Mouse (Mus musculus): ENCODE data around the gene Tomm20. TPM values are rescaled to one million over a fixed set of nuclear protein-coding genes. Genes with fewer than 3 reads are reported as not detected.
A peak's percentile ranks its signal among the peaks of the same experiment; 100 is the strongest.
"Not testable (repeated sequence)": the region's sequence is repeated elsewhere in the genome, so short reads cannot be mapped to it uniquely, and the experiment has no call there.

Gene Tomm20
- polyA plus RNA-seq (2016; fragmentation: Nextera tagmentation; extraction: Ambion mirVana) = 217 and 222 TPM in 2 replicates

DNA sequence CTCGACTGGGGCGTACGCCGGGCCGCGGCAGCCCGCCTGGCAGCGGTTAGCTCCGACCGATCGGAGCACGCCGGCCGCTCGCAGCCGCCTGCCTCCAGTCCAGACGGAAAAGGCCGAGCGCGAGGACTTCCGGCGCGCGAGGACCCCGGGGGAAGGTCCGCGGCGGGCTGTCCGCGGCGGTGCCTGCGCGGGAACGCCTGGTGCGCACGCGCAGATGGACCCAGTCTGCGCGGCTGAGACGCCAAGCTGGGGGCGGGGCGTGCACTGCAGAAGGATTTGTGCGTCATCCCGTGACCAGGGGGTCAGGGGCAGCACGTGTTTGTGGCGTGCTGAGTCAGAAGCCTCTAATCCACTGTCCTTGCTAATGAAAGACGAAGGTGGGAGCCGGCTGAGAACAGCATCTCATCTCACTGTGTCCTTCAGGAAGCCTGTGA lies at the start of gene Tomm20:
TSS of gene Tomm20 (minus strand) at position 115 of the 434 bp plus-strand sequence.
- H3K4me1 ChIP-seq (replicated peaks) = peaks cover 16% of the 10 kb centered on the region
- peak within 1 kb of the TSS; percentile 93 for H3K27ac ChIP-seq
- H3K9ac ChIP-seq (replicated peaks) = peak within 1 kb of the TSS; percentile 94
- H3K36me3 ChIP-seq = peaks cover 33% of the 10 kb centered on the region
- peak within 1 kb of the TSS; percentile 94 for H3K4me3 ChIP-seq (replicated peaks)
- no peaks in the 10 kb centered on the region for H3K9me3 ChIP-seq
- H3K27me3 ChIP-seq = no peaks in the 10 kb centered on the region
- peak within 1 kb of the TSS; percentile 92 for H3K4me2 ChIP-seq
- peak; percentile 88 for ATAC-seq (ENCODE audit: insufficient number of reproducible peaks, insufficient read depth, low FRiP score, low TSS enrichment, low read depth)
- under 1% methylated on average over 48 of the region's 48 CpGs for WGBS

DNA sequence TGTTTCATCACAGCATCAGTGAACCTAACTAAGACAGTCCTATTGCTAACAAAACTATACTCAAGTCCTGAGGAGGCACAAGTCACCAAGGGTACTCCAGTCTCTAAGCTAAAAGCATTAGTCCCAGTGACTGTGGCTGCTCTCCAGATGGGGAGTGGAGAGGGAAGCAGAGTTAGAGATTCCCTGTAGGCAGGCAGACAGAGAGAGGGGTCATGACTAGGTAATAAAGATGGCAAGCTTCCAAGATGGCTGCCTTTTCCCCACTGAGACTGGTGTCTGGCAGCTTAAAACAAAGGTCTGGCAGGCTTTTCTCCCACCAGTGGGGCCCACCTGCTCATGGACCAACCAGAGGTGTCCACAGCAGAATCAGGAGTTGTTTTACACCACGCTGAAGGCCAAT lies 48.9 kb upstream of the Tomm20 start:
- no peak for ATAC-seq (ENCODE audit: insufficient number of reproducible peaks, insufficient read depth, low FRiP score, low TSS enrichment, low read depth)
- 75% methylated on average over 1 of the region's 1 CpGs for WGBS
- Histone ChIP-seq H3K4me2 (no peak overlapping the region), H3K4me1 (replicated peaks) (no peaks in the 10 kb centered on the region), H3K36me3 (no peaks in the 10 kb centered on the region), H3K27me3 (no peaks in the 10 kb centered on the region), H3K4me3 (replicated peaks) (no peak overlapping the region), H3K9me3 (no peaks in the 10 kb centered on the region), H3K9ac (replicated peaks) (no peak overlapping the region), H3K27ac (no peak overlapping the region)

DNA sequence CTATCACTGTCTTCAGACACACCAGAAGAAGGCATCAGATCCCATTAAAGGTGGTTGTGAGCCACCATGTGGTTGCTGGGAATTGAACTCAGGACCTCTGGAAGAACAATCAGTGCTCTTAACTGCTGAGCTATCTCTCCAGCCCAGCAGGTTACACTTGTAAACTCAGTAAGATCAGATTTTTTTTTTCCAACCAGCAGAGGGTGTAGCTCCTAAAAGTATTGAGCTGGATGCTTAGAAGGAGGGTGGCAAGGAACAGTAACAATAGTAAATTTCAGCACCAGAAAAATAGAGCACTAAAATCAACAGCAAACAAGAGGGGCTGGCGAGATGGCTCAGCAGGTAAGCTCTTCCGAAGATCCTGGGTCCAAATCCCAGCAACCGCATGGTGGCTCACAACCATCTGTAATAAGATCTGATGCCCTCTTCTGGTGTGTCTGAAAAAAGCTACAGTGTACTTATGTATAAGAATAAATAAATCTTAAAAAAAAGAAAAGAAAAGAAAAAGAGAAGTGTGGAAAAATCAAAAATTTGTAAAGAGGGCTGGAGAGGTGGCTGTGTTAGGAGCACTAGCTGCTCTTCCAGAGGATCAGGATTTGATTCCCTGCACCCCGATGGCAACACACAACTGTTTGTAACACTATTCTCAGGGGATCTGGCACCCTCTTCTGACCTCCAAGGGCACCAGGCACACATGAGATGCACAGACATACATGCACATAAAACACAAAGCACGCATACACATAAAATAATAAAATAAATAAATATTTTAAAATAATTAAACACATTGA lies 43.9 kb upstream of the Tomm20 start:
- WGBS = 78% methylated on average over 5 of the region's 5 CpGs

DNA sequence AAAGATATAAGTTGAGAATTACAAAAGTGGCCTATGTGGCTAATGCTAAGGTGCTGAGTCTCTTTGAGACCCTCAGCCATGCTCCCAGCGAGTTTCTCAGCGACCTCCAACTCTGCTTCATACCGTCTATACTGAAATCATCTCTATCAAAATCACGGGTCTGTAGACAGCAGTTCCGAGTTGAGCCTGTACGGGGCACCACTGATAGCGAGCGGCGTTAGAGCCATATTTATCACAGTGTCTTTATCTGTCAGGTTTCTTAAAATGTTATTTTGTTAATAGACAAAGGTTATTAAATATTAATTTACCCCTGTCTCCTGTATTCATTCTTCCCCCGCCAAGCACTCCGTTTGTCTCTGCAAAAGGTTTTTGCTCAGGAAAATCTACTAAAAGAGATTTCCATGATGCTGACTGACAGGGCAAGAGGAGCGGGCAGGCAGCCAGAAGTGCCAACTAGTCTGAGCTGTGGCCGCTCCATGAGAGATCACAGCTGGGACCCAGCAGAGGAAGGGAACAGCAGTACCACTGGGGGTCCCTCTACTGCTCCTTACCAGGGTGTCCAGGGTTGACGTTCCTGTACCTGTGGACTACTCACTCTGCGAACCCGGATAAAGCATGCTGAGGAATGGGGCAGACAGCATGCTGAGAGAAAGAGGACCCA lies 42.8 kb upstream of the Tomm20 start:
- Histone ChIP-seq H3K4me1 (replicated peaks) (no peaks in the 10 kb centered on the region), H3K4me3 (replicated peaks) (no peak overlapping the region), H3K27ac (no peak overlapping the region), H3K27me3 (no peaks in the 10 kb centered on the region), H3K36me3 (no peaks in the 10 kb centered on the region), H3K9me3 (no peaks in the 10 kb centered on the region), H3K4me2 (no peak overlapping the region), H3K9ac (replicated peaks) (no peak overlapping the region)
- no peak for ATAC-seq (ENCODE audit: insufficient number of reproducible peaks, insufficient read depth, low FRiP score, low TSS enrichment, low read depth)
- WGBS = 68% methylated on average over 16 of the region's 16 CpGs

More for the DNA sequence above, 43.9 kb upstream of the Tomm20 start:
- Histone ChIP-seq H3K4me3 (replicated peaks) (no peak overlapping the region), H3K9me3 (no peaks in the 10 kb centered on the region), H3K9ac (replicated peaks) (no peak overlapping the region), H3K4me2 (no peak overlapping the region), H3K4me1 (replicated peaks) (no peaks in the 10 kb centered on the region), H3K36me3 (no peaks in the 10 kb centered on the region), H3K27ac (no peak overlapping the region), H3K27me3 (no peaks in the 10 kb centered on the region)
- no peak for ATAC-seq (ENCODE audit: insufficient number of reproducible peaks, insufficient read depth, low FRiP score, low TSS enrichment, low read depth)

DNA sequence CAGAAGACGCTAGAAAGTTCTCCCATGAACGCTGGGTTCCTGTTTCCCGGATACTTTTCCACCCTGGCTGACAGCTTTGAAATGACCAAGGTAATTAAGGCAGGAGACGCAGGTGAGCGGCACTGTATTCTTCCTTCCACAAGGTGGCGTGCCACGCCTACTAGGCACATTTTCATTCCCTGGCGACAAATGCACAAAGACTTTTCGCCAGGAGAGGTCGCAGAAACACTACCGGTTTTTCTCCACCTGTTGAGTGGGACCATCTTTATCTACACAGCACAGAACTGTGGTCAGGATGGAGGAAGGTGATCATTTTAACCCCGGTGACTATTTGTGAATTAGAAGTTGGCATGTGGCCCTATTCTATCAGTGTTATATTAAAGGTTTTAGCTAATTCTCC lies 40.9 kb upstream of the Tomm20 start:
- H3K36me3 ChIP-seq = no peaks in the 10 kb centered on the region
- H3K4me3 ChIP-seq (replicated peaks) = no peak overlapping the region
- no peak overlapping the region for H3K27ac ChIP-seq
- no peaks in the 10 kb centered on the region for H3K9me3 ChIP-seq
- H3K27me3 ChIP-seq = no peaks in the 10 kb centered on the region
- no peak overlapping the region for H3K9ac ChIP-seq (replicated peaks)
- 3% methylated on average over 12 of the region's 12 CpGs for WGBS
- ATAC-seq (ENCODE audit: insufficient number of reproducible peaks, insufficient read depth, low FRiP score, low TSS enrichment, low read depth) = 0 out of 2 replicates have a peak, but pooled peaks have one; percentile 42
- H3K4me2 ChIP-seq = no peak overlapping the region
- no peaks in the 10 kb centered on the region for H3K4me1 ChIP-seq (replicated peaks)

DNA sequence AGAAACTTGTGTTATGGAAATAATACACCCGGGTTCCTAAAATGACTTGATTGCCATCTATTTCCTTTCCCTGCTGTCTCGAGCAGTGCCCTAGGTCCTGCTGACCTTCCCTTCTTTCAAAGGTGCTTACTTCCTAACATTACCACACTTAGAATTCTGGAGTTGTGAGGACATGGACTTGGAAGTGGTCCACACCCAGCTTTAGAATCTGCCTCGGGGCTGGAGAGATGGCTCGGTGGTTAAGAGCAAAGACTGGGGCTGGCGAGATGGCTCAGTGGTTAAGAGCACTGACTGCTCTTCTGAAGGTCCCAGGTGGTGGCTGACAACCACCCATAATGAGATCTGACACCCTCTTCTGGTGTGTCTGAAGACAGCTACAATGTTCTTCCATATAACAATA lies 34.4 kb upstream of the Tomm20 start:
- H3K4me1 ChIP-seq (replicated peaks) = no peaks in the 10 kb centered on the region
- no peaks in the 10 kb centered on the region for H3K36me3 ChIP-seq
- no peaks in the 10 kb centered on the region for H3K9me3 ChIP-seq
- no peak overlapping the region for H3K27ac ChIP-seq
- peaks cover 14% of the 10 kb centered on the region for H3K27me3 ChIP-seq
- no peak overlapping the region for H3K9ac ChIP-seq (replicated peaks)
- no peak overlapping the region for H3K4me3 ChIP-seq (replicated peaks)
- 68% methylated on average over 5 of the region's 5 CpGs for WGBS
- H3K4me2 ChIP-seq = no peak overlapping the region
- ATAC-seq (ENCODE audit: insufficient number of reproducible peaks, insufficient read depth, low FRiP score, low TSS enrichment, low read depth) = no peak

DNA sequence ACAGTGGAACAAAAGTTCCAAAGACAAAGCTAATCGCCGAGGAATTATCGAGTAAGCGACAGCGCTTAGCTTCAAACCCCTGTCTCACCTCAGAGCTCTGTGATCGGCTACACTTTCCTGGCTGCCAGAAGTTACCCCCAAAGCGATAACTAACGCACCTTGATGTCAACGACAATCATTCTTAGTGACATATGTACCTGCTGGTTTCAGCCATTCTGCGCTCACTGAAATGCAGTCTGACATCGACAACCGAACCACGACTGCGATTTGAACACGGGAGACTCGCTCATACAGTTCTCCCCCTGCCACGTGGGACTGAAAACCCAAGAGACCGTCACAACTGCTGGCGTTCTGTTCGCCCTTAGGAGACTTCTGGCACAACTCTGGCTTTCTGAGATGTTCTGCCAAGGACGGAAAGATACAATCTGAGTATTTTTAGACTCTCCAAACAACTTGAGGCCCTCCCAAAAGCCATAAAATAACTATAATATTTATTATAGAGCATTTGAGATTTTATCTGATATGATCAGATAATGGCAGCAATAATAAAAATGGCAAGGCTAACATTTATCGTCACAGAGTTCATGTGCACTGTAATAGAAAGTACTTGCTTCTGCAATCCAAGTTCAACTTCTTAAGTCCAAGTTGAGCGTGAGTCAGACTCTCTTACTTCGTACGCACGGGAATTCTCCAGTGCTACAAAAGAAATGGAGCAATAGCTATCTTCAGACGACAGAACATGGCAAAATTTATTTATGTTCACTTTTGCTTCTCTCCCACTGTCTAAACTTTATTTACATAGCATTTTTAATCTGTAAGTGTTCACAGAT lies 33.7 kb upstream of the Tomm20 start:
- Histone ChIP-seq H3K9me3 (no peaks in the 10 kb centered on the region), H3K36me3 (no peaks in the 10 kb centered on the region), H3K27me3 (peaks cover 14% of the 10 kb centered on the region), H3K4me2 (peak overlapping the region; percentile 52), H3K27ac (no peak overlapping the region), H3K4me1 (replicated peaks) (no peaks in the 10 kb centered on the region), H3K4me3 (replicated peaks) (peak overlapping the region; percentile 39), H3K9ac (replicated peaks) (no peak overlapping the region; the same call in 1 of the 2 replicates)
- ATAC-seq (ENCODE audit: insufficient number of reproducible peaks, insufficient read depth, low FRiP score, low TSS enrichment, low read depth) = no peak
- WGBS = 24% methylated on average over 27 of the region's 27 CpGs

DNA sequence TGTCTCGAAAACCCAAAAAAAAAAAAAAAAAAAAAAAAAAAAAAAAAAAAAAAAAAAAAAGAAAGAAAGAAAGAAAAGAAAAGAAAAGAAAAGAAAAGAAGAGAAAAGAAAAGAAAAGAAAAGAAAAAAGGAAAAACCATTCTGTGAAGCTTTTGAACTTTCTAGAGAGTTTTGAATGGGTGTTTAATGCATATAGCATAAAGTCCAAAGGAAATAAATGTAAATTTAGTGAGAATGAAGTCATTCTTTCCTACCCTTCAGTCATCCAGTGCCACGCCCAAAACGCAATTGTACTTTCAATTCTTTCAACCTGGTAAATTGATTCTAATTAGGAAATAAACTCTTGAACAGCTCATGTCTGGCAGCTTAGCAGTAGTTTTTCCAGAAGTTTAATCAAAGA lies 32.9 kb upstream of the Tomm20 start:
- peak overlapping the region; percentile 39 for H3K4me3 ChIP-seq (replicated peaks)
- H3K9ac ChIP-seq (replicated peaks); H3K27ac ChIP-seq; H3K4me1 ChIP-seq (replicated peaks); H3K9me3 ChIP-seq; ATAC-seq (ENCODE audit: insufficient number of reproducible peaks, insufficient read depth, low FRiP score, low TSS enrichment, low read depth); H3K36me3 ChIP-seq: not testable (repeated sequence)
- H3K4me2 ChIP-seq = peak overlapping the region; percentile 52
- 43% methylated on average over 2 of the region's 3 CpGs for WGBS
- peaks cover 14% of the 10 kb centered on the region for H3K27me3 ChIP-seq

DNA sequence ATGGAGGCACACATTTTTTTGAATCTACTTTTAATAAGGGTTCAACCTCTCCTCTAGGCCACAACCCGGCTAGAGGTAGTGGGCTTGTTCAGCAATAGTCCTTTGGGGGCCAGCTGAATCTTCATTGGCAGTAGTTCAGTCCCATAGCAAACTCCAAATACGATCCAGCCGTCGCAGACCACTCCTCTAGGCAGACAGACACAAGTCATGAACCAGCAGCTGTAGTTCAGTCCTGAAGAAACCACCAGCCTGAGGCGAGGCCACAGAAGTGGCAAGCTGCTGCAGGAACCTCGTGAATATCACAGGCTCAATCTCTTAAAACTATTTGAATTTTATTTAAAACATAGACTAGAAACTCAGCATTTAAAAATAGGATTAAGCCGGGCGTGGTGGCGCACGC lies 32.4 kb upstream of the Tomm20 start:
- ATAC-seq (ENCODE audit: insufficient number of reproducible peaks, insufficient read depth, low FRiP score, low TSS enrichment, low read depth) = no peak
- Histone ChIP-seq H3K4me3 (replicated peaks) (no peak overlapping the region), H3K4me2 (no peak overlapping the region), H3K4me1 (replicated peaks) (no peaks in the 10 kb centered on the region), H3K27ac (no peak overlapping the region), H3K9me3 (no peaks in the 10 kb centered on the region), H3K9ac (replicated peaks) (no peak overlapping the region), H3K36me3 (no peaks in the 10 kb centered on the region), H3K27me3 (peaks cover 14% of the 10 kb centered on the region)
- 77% methylated on average over 10 of the region's 10 CpGs for WGBS

DNA sequence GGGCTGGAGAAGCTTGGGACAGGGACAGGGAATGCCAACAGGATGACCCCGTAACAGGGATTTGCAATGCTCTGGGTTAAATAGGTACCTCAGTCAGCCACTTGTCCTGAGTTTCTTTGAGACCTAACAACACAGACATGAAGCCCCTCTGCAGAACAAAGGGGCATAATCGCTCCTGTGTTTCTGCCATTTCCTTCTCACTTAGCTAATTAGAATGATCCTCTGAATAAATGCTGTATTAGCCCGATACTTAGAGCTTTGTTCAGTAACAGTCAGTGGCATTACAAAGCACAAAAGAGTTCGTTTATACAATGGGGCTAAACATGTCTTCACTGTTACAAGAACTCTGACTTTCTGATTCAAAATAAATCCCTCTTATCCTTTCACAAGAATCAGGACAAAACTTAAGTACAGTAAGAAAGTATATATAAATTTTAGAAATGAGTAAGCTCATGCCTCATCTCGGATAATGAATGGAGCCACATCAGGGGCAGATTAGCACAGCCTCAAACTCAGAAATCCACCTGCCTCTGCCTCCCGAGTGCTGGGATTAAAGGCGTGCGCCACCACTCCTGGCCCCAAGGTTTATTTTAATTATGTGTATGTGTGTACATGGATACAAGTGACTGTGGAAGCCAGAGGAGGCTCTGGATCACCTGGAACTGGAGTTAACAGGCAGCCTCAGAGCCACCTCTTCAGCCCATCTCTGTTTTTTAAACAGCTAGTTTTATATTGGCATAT lies 31.1 kb upstream of the Tomm20 start:
- H3K36me3 ChIP-seq = no peaks in the 10 kb centered on the region
- WGBS = 71% methylated on average over 8 of the region's 8 CpGs

More for the DNA sequence above, 31.1 kb upstream of the Tomm20 start:
- Histone ChIP-seq H3K27me3 (peaks cover 14% of the 10 kb centered on the region), H3K9me3 (no peaks in the 10 kb centered on the region), H3K27ac (no peak overlapping the region), H3K9ac (replicated peaks) (no peak overlapping the region), H3K4me3 (replicated peaks) (no peak overlapping the region), H3K4me2 (no peak overlapping the region), H3K4me1 (replicated peaks) (no peaks in the 10 kb centered on the region)
- no peak for ATAC-seq (ENCODE audit: insufficient number of reproducible peaks, insufficient read depth, low FRiP score, low TSS enrichment, low read depth)
